Mouse (Mus musculus): ENCODE results near the gene Mib2. TPM values are rescaled to one million over a fixed set of nuclear protein-coding genes. Genes with fewer than 3 reads are reported as not detected.
"Not testable (repeated sequence)": the region's sequence is repeated elsewhere in the genome, so short reads cannot be mapped to it uniquely, and the experiment has no call there.

Gene Mib2
- total RNA-seq, 2 experiments from 2014 or later, result 111 to 114 TPM

DNA sequence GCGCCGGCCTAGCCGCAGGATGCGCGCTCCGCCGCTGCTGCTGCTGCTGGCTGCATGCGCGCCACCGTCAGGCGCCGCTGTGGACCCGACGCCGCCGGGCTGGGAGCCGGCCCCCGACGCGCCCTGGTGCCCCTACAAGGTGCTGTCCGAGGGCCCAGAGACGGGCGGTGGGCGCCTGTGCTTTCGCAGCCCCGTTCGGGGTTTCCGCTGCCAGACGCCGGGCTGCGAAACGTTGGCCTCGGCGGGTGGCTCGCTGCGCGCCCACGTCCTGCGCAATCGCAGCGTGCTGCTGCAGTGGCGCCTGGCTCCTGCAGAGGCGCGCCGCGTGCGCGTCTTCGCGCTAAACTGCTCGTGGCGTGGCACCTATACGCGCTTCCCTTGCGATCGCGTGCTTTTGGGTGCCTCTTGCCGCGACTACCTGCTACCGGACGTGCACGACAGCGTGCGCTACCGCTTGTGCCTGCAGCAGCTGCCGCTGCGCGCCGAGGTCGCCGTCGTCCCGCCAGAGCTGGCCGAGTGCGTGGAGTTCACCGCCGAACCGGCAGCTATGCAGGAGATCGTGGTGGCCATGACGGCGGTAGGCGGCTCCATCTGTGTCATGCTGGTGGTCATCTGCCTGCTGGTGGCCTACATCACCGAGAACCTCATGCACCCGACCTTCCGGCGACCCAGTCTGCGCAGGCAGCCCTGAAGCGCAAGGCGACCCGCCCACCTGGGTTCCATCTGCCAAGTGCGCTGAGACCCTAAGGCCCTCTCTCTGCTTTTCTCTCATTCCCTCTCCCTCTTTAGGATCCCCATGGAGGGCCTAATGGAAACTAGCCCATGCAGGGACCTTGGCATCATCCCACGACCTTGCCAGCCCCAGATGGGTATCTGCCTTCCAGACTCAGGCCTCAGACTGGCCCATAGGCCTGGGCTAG lies 25.7 kb upstream of the Mib2 start:
- peak; percentile 64 to 74 for DNase-seq (ENCODE audit: low spot score in 2 of 2)
- Histone ChIP-seq H3K4me3 (peak overlapping the region; percentile 81), H3K27ac (peak overlapping the region; percentile 99)
- peak; percentile 72 for TF ChIP-seq CTCF (conservative IDR thresholded peaks at IDR 0.05)

DNA sequence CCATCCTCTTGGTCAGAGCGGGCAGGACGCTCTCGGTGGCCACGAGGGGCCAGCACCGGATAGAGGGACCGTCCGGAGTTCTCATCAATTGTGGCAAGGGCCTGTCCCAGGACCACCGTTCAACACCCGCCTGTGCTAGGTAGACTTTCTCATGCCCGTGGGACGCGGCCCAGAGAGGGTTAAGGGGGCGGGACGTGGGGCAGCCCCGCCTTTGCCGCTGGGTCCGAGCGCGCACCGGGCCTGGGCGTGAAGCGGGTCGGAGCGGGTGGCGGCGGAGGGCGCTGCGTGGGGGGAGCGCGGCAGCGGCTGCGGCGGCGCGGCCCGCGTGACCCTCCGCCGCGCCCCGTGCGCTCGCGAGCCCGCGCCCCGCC lies 25.1 kb upstream of the Mib2 start, which contains the start of gene Fndc10:
Fndc10 (plus strand) TSS at position 232 of the 371 bp plus-strand sequence.
- Histone ChIP-seq H3K4me3 (peak within 1 kb of the TSS; percentile 81), H3K27ac (peak within 1 kb of the TSS; percentile 99)
- no peak for TF ChIP-seq CTCF (conservative IDR thresholded peaks at IDR 0.05)
- peak; percentile 63 to 73 for DNase-seq (ENCODE audit: low spot score in 2 of 2)

DNA sequence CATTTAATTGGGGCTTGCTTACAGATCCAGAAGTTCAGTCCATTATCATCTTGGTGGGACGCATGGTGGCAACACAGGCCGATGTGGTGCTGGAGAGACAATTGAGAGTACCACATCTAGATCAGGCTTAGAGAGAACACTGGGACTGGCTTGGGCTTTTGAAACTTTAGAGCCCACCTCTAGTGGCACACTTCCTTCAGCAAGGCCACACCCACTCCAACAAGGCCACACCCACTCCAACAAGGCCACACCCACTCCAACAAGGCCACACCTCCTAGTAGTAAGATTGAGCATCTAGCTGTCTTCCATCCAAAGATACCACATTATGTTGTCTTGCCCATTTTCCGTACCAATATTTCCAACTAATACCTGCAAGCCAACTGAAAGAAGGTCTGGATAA lies 23.4 kb upstream of the Mib2 start:
- no peak overlapping the region for H3K4me3 ChIP-seq
- H3K27ac ChIP-seq, result no peak overlapping the region
- TF ChIP-seq CTCF (conservative IDR thresholded peaks at IDR 0.05), result no peak
- no peak for DNase-seq (ENCODE audit: low spot score in 2 of 2)

DNA sequence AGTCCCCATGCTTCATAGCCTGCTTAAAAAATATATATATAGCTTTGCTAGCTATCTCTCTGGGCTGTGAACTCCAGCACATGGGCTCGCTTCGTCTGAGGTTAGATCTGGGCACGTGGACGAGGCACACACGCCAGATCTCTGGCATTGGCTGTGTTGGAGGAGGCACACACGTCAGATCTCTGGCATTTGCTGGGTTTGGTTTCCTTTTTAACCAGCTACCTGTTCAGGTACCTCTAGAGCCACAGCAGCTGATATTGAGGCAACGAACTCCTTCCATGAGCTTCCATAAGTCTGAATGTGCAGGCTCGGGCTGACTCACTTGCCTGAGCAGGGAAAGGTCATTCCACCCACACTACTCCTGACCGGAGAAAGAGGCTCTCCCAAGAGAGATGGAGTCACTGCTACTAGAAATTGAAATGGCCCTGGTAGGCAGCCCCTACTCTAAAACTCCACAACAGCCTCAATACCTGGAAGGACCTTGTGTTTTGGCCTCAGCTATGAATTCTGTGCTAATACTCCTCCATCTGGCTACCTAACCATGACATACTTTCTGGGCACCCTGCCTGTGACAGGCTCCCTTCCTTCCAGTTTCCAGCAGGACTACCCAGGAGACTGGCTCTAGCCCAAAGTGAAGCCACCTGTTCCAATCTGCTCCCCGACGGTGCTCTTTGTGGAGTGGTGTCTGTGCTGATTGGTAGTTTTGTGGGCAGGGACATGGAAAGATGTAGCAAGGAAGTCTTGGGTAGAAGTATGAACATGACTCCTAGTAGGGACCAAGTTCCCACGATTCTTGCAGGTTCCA lies 21.8 kb upstream of the Mib2 start:
- no peak for TF ChIP-seq CTCF (conservative IDR thresholded peaks at IDR 0.05)
- peak overlapping the region; percentile 36; the same call in 1 of the 2 replicates for H3K27ac ChIP-seq
- peak; percentile 74 for DNase-seq (ENCODE audit: low spot score in 2 of 2)
- H3K4me3 ChIP-seq, result no peak overlapping the region

DNA sequence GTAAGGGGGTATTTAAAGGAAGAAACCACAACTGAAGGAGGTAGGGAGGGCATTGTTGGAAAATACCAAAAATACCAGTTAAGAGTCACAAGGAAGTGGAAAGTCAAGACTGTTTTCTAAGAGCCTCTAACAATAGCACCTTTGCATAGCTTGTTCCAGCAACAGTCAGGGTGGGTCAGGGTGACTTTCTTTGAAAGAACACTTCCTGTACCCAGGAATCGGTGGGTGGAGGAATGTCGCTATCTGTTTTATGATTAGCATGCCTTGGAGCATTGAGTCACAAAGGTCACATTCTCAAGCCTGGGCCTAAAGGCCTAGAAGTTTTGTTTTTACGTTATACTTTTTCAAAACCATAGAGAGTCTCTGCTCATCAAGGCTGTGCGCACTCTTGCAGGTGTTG lies 18.8 kb upstream of the Mib2 start:
- H3K27ac ChIP-seq; H3K4me3 ChIP-seq; DNase-seq (ENCODE audit: low spot score in 2 of 2): not testable (repeated sequence)

DNA sequence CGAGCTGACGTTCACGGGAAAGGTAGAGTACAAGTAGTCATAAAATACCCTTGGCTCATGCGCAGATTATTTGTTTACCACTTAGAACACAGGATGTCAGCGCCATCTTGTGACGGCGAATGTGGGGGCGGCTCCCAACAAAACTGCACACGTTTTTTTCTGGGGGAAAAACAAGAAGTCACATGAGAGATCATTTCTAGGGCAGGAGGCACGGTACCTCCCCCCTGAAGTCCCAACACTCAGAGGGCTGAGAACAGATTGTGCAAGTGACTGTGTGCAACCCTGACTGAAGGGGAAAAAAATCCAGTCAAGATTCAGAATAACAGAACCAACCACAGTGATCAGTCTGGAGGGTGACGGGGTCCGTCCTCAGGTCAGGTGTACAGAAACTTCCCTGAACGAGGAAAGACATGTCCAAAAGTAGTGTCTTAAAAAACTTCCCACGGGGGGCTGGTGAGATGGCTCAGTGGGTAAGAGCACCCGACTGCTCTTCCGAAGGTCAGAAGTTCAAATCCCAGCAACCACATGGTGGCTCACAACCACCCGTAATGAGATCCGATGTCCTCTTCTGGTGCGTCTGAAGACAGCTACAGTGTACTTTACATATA lies 14.8 kb upstream of the Mib2 start:
- H3K27ac ChIP-seq; H3K4me3 ChIP-seq; DNase-seq (ENCODE audit: low spot score in 2 of 2): not testable (repeated sequence)

DNA sequence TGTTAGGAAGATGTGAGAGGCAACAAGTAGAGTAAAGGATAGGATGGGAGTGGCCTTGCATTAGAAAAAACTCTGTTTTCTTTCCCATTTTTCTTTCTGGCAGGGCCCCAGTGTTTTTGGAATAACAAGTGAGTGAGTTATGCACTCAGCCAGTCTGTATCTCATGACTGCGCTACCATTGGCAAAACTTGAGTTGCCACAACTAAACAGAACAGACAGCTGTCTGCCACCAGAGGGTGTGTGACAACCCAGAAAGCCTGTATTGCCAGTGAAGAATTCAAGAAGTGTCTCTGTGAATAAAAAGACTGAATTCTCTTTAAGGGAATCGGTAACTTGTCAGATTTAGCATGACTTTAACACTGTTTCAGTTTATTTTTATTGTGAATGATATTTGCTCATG lies 7.0 kb upstream of the Mib2 start:
- Histone ChIP-seq H3K27ac (no peak overlapping the region), H3K4me3 (no peak overlapping the region)
- DNase-seq (ENCODE audit: low spot score in 2 of 2), result peak; percentile 52 to 61
- TF ChIP-seq CTCF (conservative IDR thresholded peaks at IDR 0.05), result peak; percentile 83

DNA sequence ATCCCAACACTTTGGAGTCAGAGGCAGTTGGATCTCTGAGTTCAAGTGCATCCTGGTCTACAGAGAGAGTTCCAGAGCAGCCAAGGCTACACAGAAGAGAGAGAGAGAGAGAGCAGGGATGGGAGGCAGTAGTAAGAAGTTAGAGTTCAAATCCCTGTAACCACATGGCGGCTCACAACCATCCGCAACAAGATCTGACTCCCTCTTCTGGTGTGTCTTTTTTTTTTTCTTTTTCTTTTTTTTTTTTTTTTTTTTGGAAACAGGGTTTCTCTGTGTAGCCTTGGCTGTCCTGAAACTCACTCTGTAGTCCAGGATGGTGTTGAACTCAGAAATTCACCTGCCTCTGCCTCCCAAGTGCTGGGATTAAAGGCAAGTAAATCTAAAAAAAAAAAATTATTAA lies 3.1 kb upstream of the Mib2 start:
- DNase-seq (ENCODE audit: low spot score in 2 of 2), result no peak
- TF ChIP-seq CTCF (conservative IDR thresholded peaks at IDR 0.05), result no peak
- H3K27ac ChIP-seq, result no peak overlapping the region
- no peak overlapping the region for H3K4me3 ChIP-seq

DNA sequence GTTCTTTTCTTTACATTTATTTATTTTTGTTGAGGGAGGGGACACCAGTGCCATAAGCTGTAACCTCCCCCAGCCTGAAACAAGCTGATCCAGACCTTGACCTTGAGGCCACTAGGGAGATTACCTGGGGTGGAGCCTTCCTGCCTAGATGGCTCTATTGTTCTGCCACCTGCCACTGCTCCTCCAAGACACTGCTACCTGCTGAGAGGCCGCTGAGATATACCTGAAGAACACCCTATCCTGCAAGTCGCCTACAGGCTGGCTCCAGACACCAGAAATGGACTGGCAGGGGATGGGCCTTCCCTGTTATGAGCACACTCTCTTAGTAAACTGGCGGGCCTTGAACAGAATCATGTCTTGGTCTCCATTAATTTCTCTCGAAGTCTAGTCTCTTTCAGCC lies 1.2 kb upstream of the Mib2 start:
- H3K4me3 ChIP-seq; DNase-seq (ENCODE audit: low spot score in 2 of 2); H3K27ac ChIP-seq: not testable (repeated sequence)

DNA sequence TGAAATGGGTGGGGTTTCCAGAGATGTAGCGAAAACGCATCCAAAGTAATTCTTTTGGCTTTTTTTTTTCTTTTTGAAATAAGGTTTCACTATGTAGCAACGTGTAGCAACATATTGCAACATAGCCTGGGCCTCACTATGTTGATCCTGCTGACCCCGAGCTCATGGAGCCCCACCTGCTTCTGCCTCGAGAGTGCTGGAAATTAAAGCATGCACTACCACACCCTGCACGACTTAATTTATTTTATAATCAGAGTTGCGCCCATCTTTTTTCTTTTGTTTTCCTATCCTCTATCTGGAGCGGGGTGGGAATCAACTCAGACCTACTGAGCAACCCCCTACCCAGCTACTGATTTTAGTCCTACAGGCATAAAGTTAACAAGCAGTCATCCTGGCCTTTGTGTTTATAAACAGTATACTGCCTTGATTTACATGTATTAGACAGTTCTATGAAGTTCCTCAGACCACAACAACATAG lies 639 bp upstream of the Mib2 start:
- Histone ChIP-seq H3K27ac (peak overlapping the region; percentile 97), H3K4me3 (peak overlapping the region; percentile 66)
- no peak for TF ChIP-seq CTCF (conservative IDR thresholded peaks at IDR 0.05)
- no peak for DNase-seq (ENCODE audit: low spot score in 2 of 2)

DNA sequence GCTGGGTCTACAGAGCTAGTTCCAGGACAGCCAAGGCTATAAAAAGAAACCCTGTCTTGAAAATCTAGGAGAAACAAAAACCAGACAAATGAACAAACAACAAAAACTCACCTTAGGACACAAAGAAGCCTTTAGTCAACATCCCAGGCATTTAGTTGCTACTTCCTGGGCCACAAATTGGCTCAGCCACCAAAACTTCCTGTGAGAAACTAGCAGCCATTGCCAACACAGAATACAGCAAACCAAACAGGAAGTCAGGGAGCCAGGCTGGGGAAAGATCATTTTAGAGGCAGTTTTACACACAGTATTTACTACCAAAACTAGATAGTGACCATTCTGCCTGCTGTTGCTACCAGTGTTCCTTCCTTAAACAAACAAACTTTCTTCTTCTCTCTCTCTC lies 2.1 kb downstream of the Mib2 start:
- no peak for DNase-seq (ENCODE audit: low spot score in 2 of 2)
- no peak for TF ChIP-seq CTCF (conservative IDR thresholded peaks at IDR 0.05)
- Histone ChIP-seq H3K4me3 (no peak overlapping the region), H3K27ac (0 out of 2 replicates have a peak overlapping the region, but pooled peaks have one; percentile 23)

DNA sequence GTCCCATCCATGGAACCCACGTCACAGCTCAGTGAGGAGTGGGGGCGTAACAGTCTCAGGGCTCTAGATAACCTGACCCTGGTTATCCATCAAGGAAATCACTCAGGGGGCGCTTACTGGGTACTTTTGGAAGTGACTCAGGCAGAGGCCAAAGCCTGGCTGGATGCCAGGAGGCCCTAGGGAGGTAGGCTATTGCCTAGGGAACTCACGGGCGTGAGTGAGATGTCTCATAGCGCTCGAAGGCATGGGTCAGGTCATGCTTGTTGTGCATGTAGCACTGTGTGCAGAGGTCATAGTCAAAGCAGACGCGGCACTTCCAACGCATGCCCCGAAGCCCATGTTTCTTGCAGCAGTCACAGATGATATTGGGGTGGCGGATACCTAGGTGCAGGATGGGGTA lies 8.4 kb downstream of the Mib2 start:
- H3K27ac ChIP-seq, result no peak overlapping the region
- DNase-seq (ENCODE audit: low spot score in 2 of 2), result no peak
- no peak for TF ChIP-seq CTCF (conservative IDR thresholded peaks at IDR 0.05)
- no peak overlapping the region for H3K4me3 ChIP-seq

DNA sequence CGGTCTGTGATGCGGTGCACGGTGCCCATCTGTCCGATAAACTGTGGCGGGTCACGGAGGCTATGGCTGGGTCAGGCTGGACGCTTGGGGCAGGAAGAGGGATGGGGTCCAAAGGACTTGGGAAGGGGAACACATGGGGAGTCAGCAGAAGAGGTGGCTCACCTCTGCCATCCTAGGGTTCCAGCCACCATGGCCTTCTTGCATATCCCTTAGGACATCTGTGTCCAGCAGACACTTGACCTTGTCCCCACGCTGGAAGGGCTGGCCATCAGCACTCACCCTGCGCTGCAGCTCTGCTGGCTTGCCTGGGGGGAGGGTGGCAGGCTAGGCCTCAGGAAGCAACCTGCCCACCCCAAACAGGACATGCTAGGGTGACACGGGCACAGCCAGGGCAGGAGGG lies 10.0 kb downstream of the Mib2 start:
- no peak for TF ChIP-seq CTCF (conservative IDR thresholded peaks at IDR 0.05)
- no peak for DNase-seq (ENCODE audit: low spot score in 2 of 2)
- Histone ChIP-seq H3K4me3 (no peak overlapping the region), H3K27ac (no peak overlapping the region)
